Mouse (Mus musculus) gastrocnemius, postnatal 4 days (tissue): ENCODE results near the gene Rab44. TPM values are rescaled to one million over a fixed set of nuclear protein-coding genes. Genes with fewer than 3 reads are reported as not detected.
"Not testable (repeated sequence)": the region's sequence is repeated elsewhere in the genome, so short reads cannot be mapped to it uniquely, and the experiment has no call there.

Experiments
- DNase-seq, 2 experiments: peaks; one replicate each; pipeline ENCODE4 v3.0.0; 2021 to 2022; ENCODE audit warnings: low spot score in 2 of 2, mixed read lengths in 2 of 2
- total RNA-seq, 2 experiments: library from RNA; stranded (reverse); gene quantifications; 2 replicates each; pipeline ENCODE4 v1.2.3; 2021

The Rab44 gene
- total RNA-seq, 2 experiments from 2014 or later, result 1.8 to 2.3 TPM

- DNase-seq, result no peak
Measured at GRCm38 (mm10) chr17:29086916-29087315, 27.0 kb upstream of the Rab44 start.

GRCm38 (mm10) chr17:29090776-29091175 is 23.2 kb upstream of the Rab44 start, which contains the start of gene Cdkn1a:
Gene Cdkn1a (plus strand): TSS chr17:29090976.
- DNase-seq, result no peak

- DNase-seq, result no peak
Measured at GRCm38 (mm10) chr17:29091348-29091944, 22.5 kb upstream of the Rab44 start.

- DNase-seq, result no peak
Measured at GRCm38 (mm10) chr17:29092497-29092896, 21.4 kb upstream of the Rab44 start.

- DNase-seq, result peak; percentile 61 to 84
Measured at GRCm38 (mm10) chr17:29093110-29093952, 20.6 kb upstream of the Rab44 start.

- no peak for DNase-seq
Measured at GRCm38 (mm10) chr17:29093961-29094309, 20.0 kb upstream of the Rab44 start.

- peak; percentile 59 to 72 for DNase-seq
Measured at GRCm38 (mm10) chr17:29094310-29095181, 19.4 kb upstream of the Rab44 start.

- DNase-seq, result peak; percentile 93 to 94
Measured at GRCm38 (mm10) chr17:29095201-29095733, 18.7 kb upstream of the Rab44 start.

GRCm38 (mm10) chr17:29096245-29096644 is 17.7 kb upstream of the Rab44 start:
- DNase-seq, result no peak

GRCm38 (mm10) chr17:29096851-29097561 is 16.9 kb upstream of the Rab44 start:
- DNase-seq, result peak in 1 of 2 experiments; percentile 11

- DNase-seq, result no peak
Measured at GRCm38 (mm10) chr17:29098291-29098690, 15.7 kb upstream of the Rab44 start.

GRCm38 (mm10) chr17:29099076-29099475 is 14.9 kb upstream of the Rab44 start:
- DNase-seq, result peak in 1 of 2 experiments; percentile 8

- DNase-seq, result peak in 1 of 2 experiments; percentile 12
Measured at GRCm38 (mm10) chr17:29100627-29101026, 13.3 kb upstream of the Rab44 start.

GRCm38 (mm10) chr17:29110356-29110755 is 3.6 kb upstream of the Rab44 start:
- DNase-seq, result not testable (repeated sequence)

- no peak for DNase-seq
Measured at GRCm38 (mm10) chr17:29111332-29111731, 2.6 kb upstream of the Rab44 start.

GRCm38 (mm10) chr17:29116023-29116422 is 2.1 kb downstream of the Rab44 start:
- DNase-seq, result no peak

GRCm38 (mm10) chr17:29117006-29117648 is 3.2 kb downstream of the Rab44 start:
- no peak for DNase-seq

- DNase-seq, result no peak
Measured at GRCm38 (mm10) chr17:29118057-29118456, 4.1 kb downstream of the Rab44 start.

- DNase-seq, result no peak
Measured at GRCm38 (mm10) chr17:29120666-29121065, 6.7 kb downstream of the Rab44 start.

- no peak for DNase-seq
Measured at GRCm38 (mm10) chr17:29122817-29123216, 8.9 kb downstream of the Rab44 start.
